Mouse (Mus musculus): ENCODE measurements at regions not wholly inside any gene's neighbourhood (a gene's known extent, or its start where the extent isn't known, plus 50 kb on each side); places are given as distances from the start of the nearest gene placed in this dataset.

DNA sequence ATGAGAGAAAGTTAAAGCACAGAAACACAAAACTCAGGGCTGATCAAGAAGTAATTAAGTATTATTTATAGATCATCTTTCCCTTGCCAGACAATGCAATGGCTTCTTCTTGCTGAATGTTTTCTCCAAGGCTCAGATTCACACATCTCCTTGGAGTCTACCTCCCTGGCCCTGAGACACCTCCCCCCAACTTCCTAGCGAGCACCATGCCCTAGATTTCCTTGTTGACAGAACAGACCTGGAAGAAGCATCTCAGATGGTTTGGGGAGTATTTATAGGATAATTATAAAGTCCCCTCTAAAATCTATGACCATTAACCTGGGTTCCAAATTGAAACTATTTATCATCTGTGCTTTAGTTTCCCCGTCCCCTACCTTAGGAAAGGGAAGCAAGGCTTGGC, 441.6 kb upstream of the Tnp1 start:
- H3K4me2 ChIP-seq: no peak overlapping the region
- H3K27ac ChIP-seq: no peak overlapping the region
- no peaks in the 10 kb centered on the region for H3K27me3 ChIP-seq (replicated peaks)
- no peaks in the 10 kb centered on the region for H3K4me1 ChIP-seq
- WGBS (ENCODE audit: insufficient replicate concordance): 46% methylated on average over 2 of the region's 2 CpGs
- no peak overlapping the region for H3K4me3 ChIP-seq
- no peak overlapping the region for H3K9ac ChIP-seq
- H3K9me3 ChIP-seq (replicated peaks): no peaks in the 10 kb centered on the region
- no peak for ATAC-seq
- H3K36me3 ChIP-seq: no peaks in the 10 kb centered on the region

DNA sequence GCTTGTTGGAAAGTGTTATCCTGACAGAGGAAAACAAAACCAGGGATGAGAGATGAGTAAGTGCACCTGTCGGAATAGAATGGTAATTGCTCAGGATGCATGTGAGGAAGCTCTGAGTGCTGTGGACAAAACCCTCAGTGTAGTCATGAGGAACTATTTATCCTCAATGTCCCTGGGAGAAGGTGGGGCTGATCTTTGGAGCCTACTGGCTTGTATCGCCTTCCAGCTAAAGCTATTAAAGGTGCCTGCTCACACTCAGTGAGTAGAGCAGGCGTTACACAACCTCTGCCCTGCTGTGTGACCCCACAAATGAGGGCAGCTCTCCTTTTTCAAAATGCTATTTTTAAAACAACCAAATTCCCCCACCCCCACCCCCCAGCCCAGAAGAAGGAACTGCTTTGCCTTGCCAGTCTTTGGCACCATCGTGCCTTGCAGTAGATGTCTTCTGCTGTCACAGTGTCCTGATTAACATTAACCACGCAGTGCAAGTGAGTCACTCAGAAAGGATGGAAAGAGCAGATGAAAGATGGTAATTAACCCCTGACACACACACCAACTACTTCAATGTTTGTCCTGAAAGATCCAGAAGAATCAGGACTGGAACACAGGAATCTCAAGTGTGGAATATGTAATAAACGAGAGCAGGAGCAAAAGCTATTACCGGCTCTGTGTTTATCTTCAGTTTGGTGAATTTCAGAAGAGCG, 440.8 kb upstream of the Tnp1 start:
- no peaks in the 10 kb centered on the region for H3K36me3 ChIP-seq
- no peaks in the 10 kb centered on the region for H3K4me1 ChIP-seq
- no peak overlapping the region for H3K9ac ChIP-seq
- no peak overlapping the region for H3K4me3 ChIP-seq
- WGBS (ENCODE audit: insufficient replicate concordance): 59% methylated on average over 8 of the region's 8 CpGs
- no peak overlapping the region for H3K4me2 ChIP-seq
- ATAC-seq: no peak
- no peak overlapping the region for H3K27ac ChIP-seq
- H3K9me3 ChIP-seq (replicated peaks): no peaks in the 10 kb centered on the region
- no peaks in the 10 kb centered on the region for H3K27me3 ChIP-seq (replicated peaks)

DNA sequence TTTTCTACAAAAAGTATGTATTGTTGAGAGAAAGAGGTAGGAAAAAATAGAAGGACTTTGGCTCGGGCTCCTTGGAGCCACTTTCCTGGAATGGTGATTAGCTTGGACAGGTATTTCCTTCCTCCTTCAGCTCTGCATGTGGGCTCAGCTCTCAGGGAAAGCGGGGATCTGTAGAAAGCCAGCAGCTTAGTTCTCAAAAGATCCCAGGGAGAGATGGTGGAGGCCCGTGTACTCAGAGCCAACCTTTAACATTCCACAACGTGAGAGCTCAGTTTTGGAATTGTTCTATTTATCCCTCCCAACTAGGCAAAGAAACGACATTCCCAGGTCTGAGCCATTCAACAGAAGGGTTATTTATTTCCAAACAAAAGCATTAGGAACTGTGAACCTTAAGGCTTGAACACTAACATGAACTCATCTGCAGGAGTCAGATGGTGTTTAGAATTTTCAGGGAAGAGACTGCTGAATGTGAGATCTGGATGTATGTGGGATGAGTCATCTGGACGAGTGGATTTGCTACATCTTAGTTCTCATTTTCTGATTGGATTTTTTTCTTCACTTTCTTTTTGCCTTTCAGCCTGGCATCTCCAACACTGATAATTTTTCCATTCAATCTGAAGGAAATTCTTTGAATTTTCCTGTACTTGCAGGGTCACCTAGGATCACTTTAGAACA, 428.6 kb upstream of the Tnp1 start:
- WGBS (ENCODE audit: insufficient replicate concordance): 43% methylated on average over 6 of the region's 6 CpGs
- H3K27ac ChIP-seq: no peak overlapping the region

DNA sequence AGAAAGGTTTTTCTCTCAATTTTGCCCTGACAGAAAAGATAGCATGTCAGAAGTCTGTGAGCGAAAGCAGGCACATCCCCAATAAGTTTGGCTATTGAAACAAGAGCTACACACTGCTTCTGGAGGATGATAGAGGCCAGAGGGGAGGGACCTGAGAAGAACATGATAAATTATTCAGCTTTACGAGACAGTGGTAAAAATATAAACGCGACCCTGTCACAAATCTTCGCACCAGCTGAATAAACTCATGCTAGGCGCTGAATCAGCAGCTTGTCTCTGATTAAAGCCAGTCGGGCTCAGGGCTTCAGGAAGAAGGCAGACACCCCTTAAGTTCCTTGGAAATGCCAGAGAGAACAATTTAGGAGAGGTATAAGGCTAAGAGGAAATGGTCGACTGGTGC, 422.7 kb upstream of the Tnp1 start:
- H3K4me2 ChIP-seq: no peak overlapping the region
- no peak overlapping the region for H3K4me3 ChIP-seq
- 59% methylated on average over 8 of the region's 8 CpGs for WGBS (ENCODE audit: insufficient replicate concordance)
- H3K4me1 ChIP-seq: no peaks in the 10 kb centered on the region
- H3K9ac ChIP-seq: no peak overlapping the region
- H3K36me3 ChIP-seq: no peaks in the 10 kb centered on the region
- H3K27me3 ChIP-seq (replicated peaks): no peaks in the 10 kb centered on the region
- ATAC-seq: no peak
- no peak overlapping the region for H3K27ac ChIP-seq
- H3K9me3 ChIP-seq (replicated peaks): no peaks in the 10 kb centered on the region

More for the DNA sequence above, 428.6 kb upstream of the Tnp1 start:
- Histone ChIP-seq H3K27me3 (replicated peaks) (no peaks in the 10 kb centered on the region), H3K4me1 (no peaks in the 10 kb centered on the region), H3K9me3 (replicated peaks) (no peaks in the 10 kb centered on the region), H3K4me2 (no peak overlapping the region), H3K9ac (no peak overlapping the region), H3K36me3 (no peaks in the 10 kb centered on the region), H3K4me3 (no peak overlapping the region)
- ATAC-seq: no peak

DNA sequence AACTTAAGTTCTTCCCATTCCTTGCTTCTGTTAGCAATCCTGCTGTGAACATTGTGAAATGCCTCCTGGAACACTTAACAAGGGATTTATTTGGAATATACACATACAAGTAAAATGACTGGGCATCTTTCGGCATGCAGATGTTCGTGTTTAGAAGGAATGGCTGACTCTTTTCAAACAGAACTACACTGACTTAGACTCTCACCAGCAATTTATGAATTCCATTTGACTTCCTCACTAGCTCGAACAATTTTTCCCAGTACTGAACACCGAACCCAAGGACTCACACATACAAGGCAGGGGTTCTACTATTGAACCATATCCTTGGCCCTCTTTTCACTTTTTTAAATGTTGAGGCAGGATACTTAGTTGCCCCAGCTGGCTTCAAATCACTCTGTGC, 412.4 kb upstream of the Tnp1 start:
- Histone ChIP-seq H3K4me2 (no peak overlapping the region), H3K27ac (no peak overlapping the region), H3K4me1 (no peaks in the 10 kb centered on the region), H3K36me3 (no peaks in the 10 kb centered on the region), H3K9ac (no peak overlapping the region), H3K27me3 (replicated peaks) (no peaks in the 10 kb centered on the region), H3K4me3 (no peak overlapping the region), H3K9me3 (replicated peaks) (no peaks in the 10 kb centered on the region)
- WGBS (ENCODE audit: insufficient replicate concordance): 77% methylated on average over 4 of the region's 4 CpGs
- no peak for ATAC-seq

DNA sequence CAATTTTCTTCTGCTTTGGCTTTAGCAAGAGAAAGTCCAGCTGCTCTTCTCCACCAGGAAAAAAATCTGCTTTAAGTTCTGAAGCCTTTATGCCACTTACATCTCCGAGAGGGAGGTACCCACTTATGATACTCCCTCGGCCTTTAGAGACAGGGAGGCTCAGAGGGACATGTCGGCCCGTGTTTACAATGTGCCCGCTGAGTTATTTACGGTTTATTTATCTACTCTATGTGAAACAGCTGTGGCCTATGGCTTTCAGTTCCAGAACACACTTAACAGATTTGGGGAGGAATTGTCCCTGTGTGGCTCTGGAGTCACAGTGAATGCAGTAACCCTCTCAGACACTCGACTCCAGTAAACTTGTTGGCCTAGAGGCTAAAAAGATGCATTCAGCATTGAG, 409.3 kb upstream of the Tnp1 start:
- Histone ChIP-seq H3K4me2 (no peak overlapping the region), H3K4me1 (no peaks in the 10 kb centered on the region), H3K36me3 (no peaks in the 10 kb centered on the region), H3K27me3 (replicated peaks) (no peaks in the 10 kb centered on the region), H3K27ac (no peak overlapping the region), H3K9me3 (replicated peaks) (no peaks in the 10 kb centered on the region), H3K4me3 (no peak overlapping the region), H3K9ac (no peak overlapping the region)
- 70% methylated on average over 7 of the region's 7 CpGs for WGBS (ENCODE audit: insufficient replicate concordance)
- ATAC-seq: no peak

DNA sequence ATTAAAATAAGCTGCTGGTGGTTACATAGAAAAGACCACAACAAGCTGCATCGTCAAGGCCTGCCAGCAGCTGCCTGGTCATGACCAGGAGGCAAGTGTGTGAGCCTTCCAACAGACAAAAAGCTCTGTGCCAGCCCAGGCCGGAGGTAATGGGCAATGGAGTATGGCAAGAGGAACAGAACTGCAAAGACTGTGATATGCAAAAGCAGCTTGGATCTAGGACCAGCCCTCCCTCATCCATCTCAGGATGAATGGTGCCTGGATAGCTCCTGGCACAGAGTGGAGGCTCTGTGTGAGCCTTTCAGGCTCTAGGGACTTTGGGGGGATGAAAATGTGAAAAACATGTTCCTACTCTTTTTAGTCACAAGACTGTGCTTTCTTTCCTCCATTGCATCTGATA, 402.5 kb upstream of the Tnp1 start:
- no peak for ATAC-seq
- no peak overlapping the region for H3K4me2 ChIP-seq
- H3K27ac ChIP-seq: no peak overlapping the region
- 53% methylated on average over 2 of the region's 2 CpGs for WGBS (ENCODE audit: insufficient replicate concordance)
- no peaks in the 10 kb centered on the region for H3K27me3 ChIP-seq (replicated peaks)
- H3K9ac ChIP-seq: no peak overlapping the region
- no peaks in the 10 kb centered on the region for H3K4me1 ChIP-seq
- no peaks in the 10 kb centered on the region for H3K9me3 ChIP-seq (replicated peaks)
- no peaks in the 10 kb centered on the region for H3K36me3 ChIP-seq
- no peak overlapping the region for H3K4me3 ChIP-seq

DNA sequence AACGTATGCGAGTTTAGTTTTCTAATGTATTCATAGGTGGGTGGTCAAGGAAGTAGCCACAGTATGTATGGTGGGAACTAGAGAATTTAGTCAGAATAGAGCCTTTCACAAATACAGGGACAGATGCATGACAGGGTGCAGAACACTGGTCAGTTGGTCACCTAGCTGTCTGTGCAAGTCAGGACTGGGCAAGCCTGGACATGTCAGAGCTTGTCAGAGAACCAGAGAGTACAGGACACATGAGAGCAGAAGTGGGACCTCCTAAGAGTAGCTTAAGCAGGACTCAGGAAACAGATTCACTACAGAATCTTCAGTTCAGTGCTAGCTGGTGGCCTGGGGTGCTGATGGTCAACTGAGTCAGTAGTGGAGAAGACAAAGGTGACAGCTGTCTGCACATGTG, 395.7 kb upstream of the Tnp1 start:
- H3K36me3 ChIP-seq: no peaks in the 10 kb centered on the region
- 75% methylated on average over 2 of the region's 2 CpGs for WGBS (ENCODE audit: insufficient replicate concordance)
- H3K4me3 ChIP-seq: no peak overlapping the region
- H3K4me2 ChIP-seq: no peak overlapping the region
- H3K9ac ChIP-seq: no peak overlapping the region
- H3K9me3 ChIP-seq (replicated peaks): no peaks in the 10 kb centered on the region
- H3K4me1 ChIP-seq: no peaks in the 10 kb centered on the region
- no peak overlapping the region for H3K27ac ChIP-seq
- ATAC-seq: no peak
- no peaks in the 10 kb centered on the region for H3K27me3 ChIP-seq (replicated peaks)

DNA sequence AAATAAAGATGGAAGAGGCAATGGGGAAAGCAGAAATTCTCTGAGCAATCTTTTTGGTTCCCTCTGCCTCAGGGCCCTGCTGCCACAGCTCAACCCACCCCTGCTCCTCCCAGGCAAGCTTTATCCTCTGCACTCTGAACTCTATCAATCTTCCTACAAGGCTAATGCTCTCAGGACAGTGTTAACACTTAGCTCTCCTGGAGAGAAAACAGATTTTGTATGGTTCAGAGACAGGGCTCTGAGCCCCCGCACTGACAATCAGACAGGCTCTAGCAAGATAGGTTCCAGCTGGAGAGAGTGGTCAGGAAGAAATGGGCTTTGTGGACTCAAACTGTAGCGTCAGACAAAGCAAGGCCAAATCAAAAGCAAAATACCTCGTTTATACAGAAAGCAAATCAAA, 383.5 kb upstream of the Tnp1 start:
- no peak overlapping the region for H3K9ac ChIP-seq
- no peak overlapping the region for H3K4me2 ChIP-seq
- 0 out of 2 replicates have a peak, but pooled peaks cover 3% of the 10 kb centered on the region for H3K9me3 ChIP-seq (replicated peaks)
- H3K36me3 ChIP-seq: no peaks in the 10 kb centered on the region
- no peak overlapping the region for H3K27ac ChIP-seq
- no peak for ATAC-seq
- WGBS (ENCODE audit: insufficient replicate concordance): 66% methylated on average over 3 of the region's 3 CpGs
- no peaks in the 10 kb centered on the region for H3K27me3 ChIP-seq (replicated peaks)
- H3K4me1 ChIP-seq: no peaks in the 10 kb centered on the region
- H3K4me3 ChIP-seq: no peak overlapping the region

DNA sequence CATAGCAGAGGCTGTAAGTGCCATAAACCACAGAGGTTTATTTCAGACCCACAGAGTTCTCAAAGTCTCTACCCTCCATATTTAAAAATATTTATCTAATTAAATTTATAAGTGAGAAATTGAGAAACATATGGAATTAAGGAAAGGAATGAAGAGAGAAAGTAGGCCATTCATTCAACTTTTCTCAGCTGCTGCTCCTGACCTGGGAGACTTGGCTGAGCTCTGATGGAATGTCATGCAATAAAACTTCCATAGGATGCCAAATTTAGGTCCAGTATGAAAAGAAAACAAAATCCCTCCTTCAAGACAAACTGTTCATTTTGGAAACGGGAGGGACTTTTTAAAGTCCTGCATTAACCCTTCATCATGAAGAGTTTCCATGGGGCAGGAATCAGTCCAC, 379.3 kb upstream of the Tnp1 start:
- Histone ChIP-seq H3K4me2 (no peak overlapping the region), H3K4me1 (no peaks in the 10 kb centered on the region), H3K27me3 (replicated peaks) (no peaks in the 10 kb centered on the region), H3K9me3 (replicated peaks) (no peaks in the 10 kb centered on the region), H3K4me3 (no peak overlapping the region), H3K36me3 (no peaks in the 10 kb centered on the region), H3K27ac (no peak overlapping the region), H3K9ac (no peak overlapping the region)
- no peak for ATAC-seq
- 50% methylated on average over 1 of the region's 1 CpGs for WGBS (ENCODE audit: insufficient replicate concordance)

DNA sequence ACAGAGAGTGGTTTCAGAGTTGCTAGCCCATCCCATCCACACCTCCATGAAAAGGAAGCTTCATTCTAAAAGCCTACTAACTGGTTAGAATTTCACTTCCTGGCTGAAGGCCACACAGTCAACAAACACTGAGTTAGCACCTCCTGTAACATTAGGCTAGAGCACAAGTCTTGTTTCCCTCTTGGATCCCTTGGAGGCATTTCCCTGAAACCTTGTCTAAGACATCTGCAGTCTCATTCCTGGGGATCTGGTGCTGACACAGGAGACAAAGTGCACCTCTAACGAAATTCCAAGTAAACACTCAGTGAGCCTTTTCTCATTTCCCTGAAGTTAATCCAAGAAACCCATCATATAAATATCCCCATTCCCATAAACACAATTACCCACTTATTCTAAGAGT, 378.8 kb upstream of the Tnp1 start:
- Histone ChIP-seq H3K27me3 (replicated peaks) (no peaks in the 10 kb centered on the region), H3K4me3 (no peak overlapping the region), H3K27ac (no peak overlapping the region), H3K9me3 (replicated peaks) (no peaks in the 10 kb centered on the region), H3K4me1 (no peaks in the 10 kb centered on the region), H3K9ac (no peak overlapping the region), H3K36me3 (no peaks in the 10 kb centered on the region), H3K4me2 (no peak overlapping the region)
- no peak for ATAC-seq
- WGBS (ENCODE audit: insufficient replicate concordance): 45% methylated on average over 1 of the region's 1 CpGs

DNA sequence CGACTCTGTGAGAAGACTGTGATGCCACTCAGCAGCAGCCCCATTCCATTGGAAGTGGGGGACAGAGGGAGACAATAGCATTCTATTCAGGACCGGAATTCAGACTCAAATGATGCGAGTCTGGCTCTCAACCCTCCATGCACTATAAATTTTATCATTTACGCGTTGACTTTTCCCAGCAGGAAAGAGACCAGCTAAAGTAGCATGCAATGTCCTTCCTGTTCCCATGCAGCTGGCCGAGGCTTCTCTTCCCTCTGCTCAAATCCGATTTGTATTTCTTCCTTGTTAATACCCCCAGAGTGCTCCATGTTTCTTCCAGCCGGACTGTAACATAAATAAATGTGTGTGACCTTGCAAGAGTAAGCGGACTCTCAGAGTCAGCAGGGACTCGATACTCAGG, 376.4 kb upstream of the Tnp1 start:
- Histone ChIP-seq H3K9me3 (replicated peaks) (no peaks in the 10 kb centered on the region), H3K4me1 (no peaks in the 10 kb centered on the region), H3K27me3 (replicated peaks) (no peaks in the 10 kb centered on the region), H3K9ac (no peak overlapping the region), H3K4me3 (no peak overlapping the region), H3K27ac (no peak overlapping the region), H3K36me3 (no peaks in the 10 kb centered on the region), H3K4me2 (no peak overlapping the region)
- no peak for ATAC-seq
- 69% methylated on average over 10 of the region's 10 CpGs for WGBS (ENCODE audit: insufficient replicate concordance)

DNA sequence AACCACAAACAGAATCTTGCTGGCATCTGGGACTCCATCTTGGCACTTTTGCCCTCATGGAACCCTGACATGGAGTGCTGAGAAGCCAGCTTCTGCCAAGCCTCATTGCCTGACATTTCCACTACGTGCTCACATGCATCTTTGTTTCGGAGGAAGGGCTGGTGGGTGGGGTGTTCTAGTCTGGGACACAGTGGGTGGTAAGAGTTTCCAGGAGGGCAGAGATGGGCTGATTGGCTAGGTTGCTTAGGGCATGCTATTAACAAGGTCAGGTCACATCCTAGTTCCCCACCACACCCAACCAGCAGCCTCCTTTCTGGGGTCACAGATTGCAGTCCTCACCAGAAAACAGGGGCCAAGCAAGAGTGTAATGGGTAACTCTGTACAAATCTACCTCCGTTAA, 374.3 kb upstream of the Tnp1 start:
- Histone ChIP-seq H3K27me3 (replicated peaks) (no peaks in the 10 kb centered on the region), H3K4me2 (no peak overlapping the region), H3K9ac (no peak overlapping the region), H3K4me1 (no peaks in the 10 kb centered on the region), H3K36me3 (no peaks in the 10 kb centered on the region), H3K4me3 (no peak overlapping the region), H3K9me3 (replicated peaks) (no peaks in the 10 kb centered on the region), H3K27ac (no peak overlapping the region)
- ATAC-seq: no peak
- 57% methylated on average over 3 of the region's 3 CpGs for WGBS (ENCODE audit: insufficient replicate concordance)
